12 mouse cellular contexts compared by ENCODE assay signal in the genomic region with DNA sequence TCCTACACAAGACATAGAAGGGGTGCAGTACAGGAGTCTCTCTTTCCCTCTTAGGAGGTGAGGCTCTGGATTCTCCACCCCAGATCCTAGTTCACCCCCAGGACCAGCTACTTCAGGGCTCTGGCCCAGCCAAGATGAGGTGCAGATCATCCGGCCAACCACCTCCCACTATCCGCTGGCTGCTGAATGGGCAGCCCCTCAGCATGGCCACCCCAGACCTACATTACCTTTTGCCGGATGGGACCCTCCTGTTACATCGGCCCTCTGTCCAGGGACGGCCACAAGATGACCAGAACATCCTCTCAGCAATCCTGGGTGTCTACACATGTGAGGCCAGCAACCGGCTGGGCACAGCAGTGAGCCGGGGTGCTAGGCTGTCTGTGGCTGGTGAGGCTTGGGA. TPM values are rescaled to one million over a fixed set of nuclear protein-coding genes. Genes with fewer than 3 reads are reported as not detected.
DNase-seq lines count a peak whose midpoint lies in the region; ATAC-seq and TF ChIP-seq lines count a peak whose summit lies in the region.
"Had no signal": no experiment of that assay in that cellular context is flagged by ENCODE, and none has a peak within 500 bp of the region (broad histone marks: within the 10 kb centered on the region; RNA-seq: fewer than 3 reads in every experiment).

No protein-coding gene starts in this region.

- peaks cover 5% of the 10 kb centered on the region; the same call in 1 of the 2 replicates for H3K27me3 ChIP-seq in hindbrain, embryonic 12.5 days
- no peaks in the 10 kb centered on the region; the same call in 1 of the 2 replicates for H3K27me3 ChIP-seq in hindbrain, embryonic 11.5 days (ENCODE audit: control insufficient read depth, insufficient read depth, low read length)
- no peaks in the 10 kb centered on the region for H3K27me3 ChIP-seq in midbrain, postnatal 0 days (ENCODE audit: insufficient read depth, low read length)
- no peaks in the 10 kb centered on the region for H3K27me3 ChIP-seq in midbrain, embryonic 15.5 days (replicated peaks)
- H3K27me3 ChIP-seq in hindbrain, postnatal 0 days (ENCODE audit: insufficient read depth, low read length) = no peaks in the 10 kb centered on the region
- H3K27me3 ChIP-seq in stomach, embryonic 14.5 days (ENCODE audit: control insufficient read depth, insufficient read depth, low read length) = no peaks in the 10 kb centered on the region

- no peaks in the 10 kb centered on the region for H3K9me3 ChIP-seq in hindbrain, embryonic 12.5 days (replicated peaks)
- H3K9me3 ChIP-seq in hindbrain, embryonic 11.5 days (ENCODE audit: control insufficient read depth, low read length) = no peaks in the 10 kb centered on the region
- no peaks in the 10 kb centered on the region for H3K9me3 ChIP-seq in midbrain, postnatal 0 days (ENCODE audit: low read length)
- H3K9me3 ChIP-seq in midbrain, embryonic 15.5 days = no peaks in the 10 kb centered on the region
- H3K9me3 ChIP-seq in hindbrain, postnatal 0 days (ENCODE audit: low read length) = no peaks in the 10 kb centered on the region
- H3K9me3 ChIP-seq in stomach, embryonic 14.5 days (ENCODE audit: control insufficient read depth, low read depth, low read length) = no peaks in the 10 kb centered on the region

- H3K4me2 ChIP-seq in hindbrain, embryonic 12.5 days (replicated peaks) = no peak overlapping the region
- no peak overlapping the region for H3K4me2 ChIP-seq in hindbrain, embryonic 11.5 days (replicated peaks; ENCODE audit: low read depth, low read length)
- peak overlapping the region; percentile 12; the same call in 1 of the 2 replicates for H3K4me2 ChIP-seq in midbrain, postnatal 0 days (ENCODE audit: low read depth, low read length, poor library complexity, severe bottlenecking)
- H3K4me2 ChIP-seq in midbrain, embryonic 15.5 days = no peak overlapping the region
- 0 out of 2 replicates have a peak overlapping the region, but pooled peaks have one; percentile 18 for H3K4me2 ChIP-seq in hindbrain, postnatal 0 days (ENCODE audit: low read depth, low read length)
- no peak overlapping the region for H3K4me2 ChIP-seq in stomach, embryonic 14.5 days (replicated peaks; ENCODE audit: low read depth, low read length)

- no peak for TF ChIP-seq CTCF in midbrain, postnatal 0 days (IDR thresholded peaks at IDR 0.05)
- no peak for TF ChIP-seq CTCF in hindbrain, postnatal 0 days (IDR thresholded peaks at IDR 0.05; ENCODE audit: low read depth)

- no peaks in the 10 kb centered on the region for H3K4me1 ChIP-seq in hindbrain, embryonic 12.5 days
- no peaks in the 10 kb centered on the region for H3K4me1 ChIP-seq in hindbrain, embryonic 11.5 days (replicated peaks; ENCODE audit: control insufficient read depth, insufficient read depth, low read length)
- H3K4me1 ChIP-seq in midbrain, postnatal 0 days (ENCODE audit: insufficient read depth, low read length) = no peaks in the 10 kb centered on the region
- H3K4me1 ChIP-seq in midbrain, embryonic 15.5 days = no peaks in the 10 kb centered on the region
- H3K4me1 ChIP-seq in hindbrain, postnatal 0 days (ENCODE audit: insufficient read depth, low read length) = no peaks in the 10 kb centered on the region
- no peaks in the 10 kb centered on the region for H3K4me1 ChIP-seq in stomach, embryonic 14.5 days (ENCODE audit: control insufficient read depth, insufficient read depth, low read length)

- no peak for DNase-seq in hindbrain, embryonic 11.5 days (ENCODE audit: low spot score)
- DNase-seq in midbrain, postnatal 0 days (ENCODE audit: low spot score) = no peak
- no peak for DNase-seq in hindbrain, postnatal 0 days (ENCODE audit: low spot score)
- no peak for DNase-seq in cerebellum, adult 9-10 months
- DNase-seq: cerebellum, adult 18-20 months; gastrocnemius, postnatal 36 days had no signal

- H3K4me3 ChIP-seq in hindbrain, embryonic 12.5 days = peak overlapping the region; percentile 10; the same call in 1 of the 2 replicates
- H3K4me3 ChIP-seq in hindbrain, embryonic 11.5 days (ENCODE audit: low read depth, low read length) = no peak overlapping the region
- H3K4me3 ChIP-seq in midbrain, postnatal 0 days (ENCODE audit: low read depth, low read length) = peak overlapping the region; percentile 16
- no peak overlapping the region for H3K4me3 ChIP-seq in midbrain, embryonic 15.5 days
- H3K4me3 ChIP-seq in hindbrain, postnatal 0 days (ENCODE audit: low read length) = no peak overlapping the region
- peak overlapping the region; percentile 5; the same call in 1 of the 2 replicates for H3K4me3 ChIP-seq in stomach, embryonic 14.5 days (ENCODE audit: low read depth, low read length)

- H3K36me3 ChIP-seq in hindbrain, embryonic 12.5 days = no peaks in the 10 kb centered on the region
- H3K36me3 ChIP-seq in hindbrain, embryonic 11.5 days (ENCODE audit: control insufficient read depth, insufficient read depth, low read length) = no peaks in the 10 kb centered on the region
- no peaks in the 10 kb centered on the region for H3K36me3 ChIP-seq in midbrain, postnatal 0 days (ENCODE audit: insufficient read depth, low read length)
- no peaks in the 10 kb centered on the region for H3K36me3 ChIP-seq in midbrain, embryonic 15.5 days (replicated peaks)
- H3K36me3 ChIP-seq in hindbrain, postnatal 0 days (ENCODE audit: insufficient read depth, low read length) = no peaks in the 10 kb centered on the region
- no peaks in the 10 kb centered on the region for H3K36me3 ChIP-seq in stomach, embryonic 14.5 days (ENCODE audit: control insufficient read depth, insufficient read depth, low read length)

- H3K27ac ChIP-seq in hindbrain, embryonic 12.5 days = no peak overlapping the region
- no peak overlapping the region for H3K27ac ChIP-seq in hindbrain, embryonic 11.5 days (ENCODE audit: low read depth, low read length)
- H3K27ac ChIP-seq in midbrain, postnatal 0 days (ENCODE audit: low read depth, low read length) = no peak overlapping the region
- H3K27ac ChIP-seq in midbrain, embryonic 15.5 days = no peak overlapping the region
- H3K27ac ChIP-seq in hindbrain, postnatal 0 days = 0 out of 2 replicates have a peak overlapping the region, but pooled peaks have one; percentile 52
- H3K27ac ChIP-seq in stomach, embryonic 14.5 days (ENCODE audit: low read length) = no peak overlapping the region

- WGBS in hindbrain, embryonic 12.5 days = 86% methylated on average over 7 of the region's 7 CpGs
- 94% methylated on average over 7 of the region's 7 CpGs for WGBS in hindbrain, embryonic 11.5 days
- 89% methylated on average over 7 of the region's 7 CpGs for WGBS in midbrain, postnatal 0 days
- WGBS in midbrain, embryonic 15.5 days = 93% methylated on average over 7 of the region's 7 CpGs
- 84% methylated on average over 7 of the region's 7 CpGs for WGBS in hindbrain, postnatal 0 days
- 81% methylated on average over 7 of the region's 7 CpGs for WGBS in stomach, embryonic 14.5 days

- ATAC-seq in hindbrain, embryonic 12.5 days (ENCODE audit: low FRiP score) = no peak
- ATAC-seq in hindbrain, embryonic 11.5 days (ENCODE audit: low FRiP score) = no peak
- ATAC-seq in midbrain, postnatal 0 days (ENCODE audit: low FRiP score) = no peak
- no peak for ATAC-seq in midbrain, embryonic 15.5 days (replicated peaks)
- no peak for ATAC-seq in hindbrain, postnatal 0 days
- no peak for ATAC-seq in stomach, embryonic 14.5 days (ENCODE audit: insufficient number of reproducible peaks, insufficient read depth, low FRiP score, low read depth)
- no peak for ATAC-seq in erythroid progenitor cell, adult 5-6 weeks (replicated peaks; ENCODE audit: low FRiP score, poor library complexity, severe bottlenecking)

- H3K9ac ChIP-seq in hindbrain, embryonic 12.5 days = no peak overlapping the region
- no peak overlapping the region for H3K9ac ChIP-seq in hindbrain, embryonic 11.5 days (ENCODE audit: low read depth, low read length)
- no peak overlapping the region for H3K9ac ChIP-seq in midbrain, postnatal 0 days (replicated peaks; ENCODE audit: low read length, poor library complexity, severe bottlenecking)
- H3K9ac ChIP-seq in midbrain, embryonic 15.5 days = no peak overlapping the region
- no peak overlapping the region for H3K9ac ChIP-seq in hindbrain, postnatal 0 days (replicated peaks; ENCODE audit: low read length)
- no peak overlapping the region for H3K9ac ChIP-seq in stomach, embryonic 14.5 days (replicated peaks; ENCODE audit: low read depth, low read length)

RNA-seq across cellular contexts. Expression of a gene that starts 0.8 kb away (rescaled TPM):
- 8.0 and 12.0 TPM in 2 replicates for polyA plus RNA-seq in hindbrain, embryonic 12.5 days (2016; fragmentation: Nextera tagmentation; extraction: Ambion mirVana)
- polyA plus RNA-seq in hindbrain, embryonic 11.5 days (2014; fragmentation: Nextera tagmentation; extraction: Ambion mirVana) = 5.5 and 6.8 TPM in 2 replicates
- total RNA-seq in midbrain, postnatal 0 days (2014; rRNA removed) = 10.1 and 12.6 TPM in 2 replicates
- polyA plus RNA-seq in midbrain, postnatal 0 days (2015; fragmentation: Nextera tagmentation; extraction: Ambion mirVana) = 3.6 and 4.0 TPM in 2 replicates
- 5.2 and 6.2 TPM in 2 replicates for polyA plus RNA-seq in midbrain, embryonic 15.5 days (2015; fragmentation: Nextera tagmentation; extraction: Ambion mirVana)
- total RNA-seq in hindbrain, postnatal 0 days (2014; rRNA removed) = 12.5 and 13.1 TPM in 2 replicates
- 3.6 and 4.5 TPM in 2 replicates for polyA plus RNA-seq in hindbrain, postnatal 0 days (2015; fragmentation: Nextera tagmentation; extraction: Ambion mirVana)
- 8.9 and 12.0 TPM in 2 replicates for polyA plus RNA-seq in stomach, embryonic 14.5 days (2014; fragmentation: Nextera tagmentation; extraction: Ambion mirVana)
- total RNA-seq in erythroid progenitor cell, adult 5-6 weeks (2015; ENCODE audit: low replicate concordance) = not detected in 2 replicates
- not detected in 2 replicates for total RNA-seq in erythroid progenitor cell, adult 5-6 weeks (2017; ENCODE audit: low replicate concordance)
- total RNA-seq: neutrophil, adult 5-6 weeks had no signal

RNA-seq across cellular contexts. Expression of a gene that starts 30.5 kb away (rescaled TPM):
- 155 and 187 TPM in 2 replicates for polyA plus RNA-seq in hindbrain, embryonic 12.5 days (2016; fragmentation: Nextera tagmentation; extraction: Ambion mirVana)
- polyA plus RNA-seq in hindbrain, embryonic 11.5 days (2014; fragmentation: Nextera tagmentation; extraction: Ambion mirVana) = 120 TPM in 2 replicates
- 2.8 and 2.9 TPM in 2 replicates for total RNA-seq in midbrain, postnatal 0 days (2014; rRNA removed)
- 0.88 and 1.0 TPM in 2 replicates for polyA plus RNA-seq in midbrain, postnatal 0 days (2015; fragmentation: Nextera tagmentation; extraction: Ambion mirVana)
- polyA plus RNA-seq in midbrain, embryonic 15.5 days (2015; fragmentation: Nextera tagmentation; extraction: Ambion mirVana) = 4.8 and 10.0 TPM in 2 replicates
- total RNA-seq in hindbrain, postnatal 0 days (2014; rRNA removed) = 2.0 and 2.8 TPM in 2 replicates
- polyA plus RNA-seq in hindbrain, postnatal 0 days (2015; fragmentation: Nextera tagmentation; extraction: Ambion mirVana) = 1.5 and 1.6 TPM in 2 replicates
- 0.06 TPM in 1 of 2 replicates, not detected in the other for polyA plus RNA-seq in stomach, embryonic 14.5 days (2014; fragmentation: Nextera tagmentation; extraction: Ambion mirVana)
- total RNA-seq in erythroid progenitor cell, adult 5-6 weeks (2015; ENCODE audit: low replicate concordance) = not detected in 2 replicates
- total RNA-seq in erythroid progenitor cell, adult 5-6 weeks (2017; ENCODE audit: low replicate concordance) = not detected in 2 replicates
- total RNA-seq: gastrocnemius, postnatal 36 days; neutrophil, adult 5-6 weeks had no signal

RNA-seq across cellular contexts. Expression of a gene that starts 35.4 kb away (rescaled TPM):
- 0.26 and 0.36 TPM in 2 replicates for polyA plus RNA-seq in hindbrain, embryonic 12.5 days (2016; fragmentation: Nextera tagmentation; extraction: Ambion mirVana)
- polyA plus RNA-seq in hindbrain, embryonic 11.5 days (2014; fragmentation: Nextera tagmentation; extraction: Ambion mirVana) = 0.09 TPM in 1 of 2 replicates, not detected in the other
- total RNA-seq in midbrain, postnatal 0 days (2014; rRNA removed) = 35.7 and 37.1 TPM in 2 replicates
- 49.9 and 58.1 TPM in 2 replicates for polyA plus RNA-seq in midbrain, postnatal 0 days (2015; fragmentation: Nextera tagmentation; extraction: Ambion mirVana)
- polyA plus RNA-seq in midbrain, embryonic 15.5 days (2015; fragmentation: Nextera tagmentation; extraction: Ambion mirVana) = 12.3 and 15.1 TPM in 2 replicates
- 40.5 and 45.9 TPM in 2 replicates for total RNA-seq in hindbrain, postnatal 0 days (2014; rRNA removed)
- polyA plus RNA-seq in hindbrain, postnatal 0 days (2015; fragmentation: Nextera tagmentation; extraction: Ambion mirVana) = 69.2 and 74.4 TPM in 2 replicates
- polyA plus RNA-seq in stomach, embryonic 14.5 days (2014; fragmentation: Nextera tagmentation; extraction: Ambion mirVana) = not detected in 2 replicates
- total RNA-seq in erythroid progenitor cell, adult 5-6 weeks (2015; ENCODE audit: low replicate concordance) = not detected in 2 replicates
- not detected in 2 replicates for total RNA-seq in erythroid progenitor cell, adult 5-6 weeks (2017; ENCODE audit: low replicate concordance)
- total RNA-seq: megakaryocyte progenitor cell, adult 5-6 weeks; neutrophil, adult 5-6 weeks had no signal

RNA-seq across cellular contexts. Expression of a gene that starts 54.3 kb away (rescaled TPM):
- 8.2 and 10.5 TPM in 2 replicates for polyA plus RNA-seq in hindbrain, embryonic 12.5 days (2016; fragmentation: Nextera tagmentation; extraction: Ambion mirVana)
- 6.8 and 10.2 TPM in 2 replicates for polyA plus RNA-seq in hindbrain, embryonic 11.5 days (2014; fragmentation: Nextera tagmentation; extraction: Ambion mirVana)
- total RNA-seq in midbrain, postnatal 0 days (2014; rRNA removed) = 5.0 and 5.4 TPM in 2 replicates
- 6.8 and 8.6 TPM in 2 replicates for polyA plus RNA-seq in midbrain, postnatal 0 days (2015; fragmentation: Nextera tagmentation; extraction: Ambion mirVana)
- 7.9 and 8.7 TPM in 2 replicates for polyA plus RNA-seq in midbrain, embryonic 15.5 days (2015; fragmentation: Nextera tagmentation; extraction: Ambion mirVana)
- 5.5 and 6.9 TPM in 2 replicates for total RNA-seq in hindbrain, postnatal 0 days (2014; rRNA removed)
- 7.1 and 7.4 TPM in 2 replicates for polyA plus RNA-seq in hindbrain, postnatal 0 days (2015; fragmentation: Nextera tagmentation; extraction: Ambion mirVana)
- 8.6 and 9.9 TPM in 2 replicates for polyA plus RNA-seq in stomach, embryonic 14.5 days (2014; fragmentation: Nextera tagmentation; extraction: Ambion mirVana)
- total RNA-seq in erythroid progenitor cell, adult 5-6 weeks (2015; ENCODE audit: low replicate concordance) = 10.1 and 13.7 TPM in 2 replicates
- 6.1 and 8.0 TPM in 2 replicates for total RNA-seq in erythroid progenitor cell, adult 5-6 weeks (2017; ENCODE audit: low replicate concordance)

Comparison
In these comparisons a context has a peak if more than half of its experiments do, and no peak if none do; other contexts are left out.
1. H3K4me2 ChIP-seq: peak in midbrain, postnatal 0 days (single experiment) and hindbrain, postnatal 0 days (single experiment); none in hindbrain, embryonic 12.5 days (single experiment), hindbrain, embryonic 11.5 days (single experiment), midbrain, embryonic 15.5 days (single experiment) and stomach, embryonic 14.5 days (single experiment).
2. H3K4me3 ChIP-seq: peak in hindbrain, embryonic 12.5 days (single experiment), midbrain, postnatal 0 days (single experiment) and stomach, embryonic 14.5 days (single experiment); none in hindbrain, embryonic 11.5 days (single experiment), midbrain, embryonic 15.5 days (single experiment) and hindbrain, postnatal 0 days (single experiment).
3. RNA of a gene that starts 30.5 kb away (polyA plus RNA-seq): 155 to 187 TPM in hindbrain, embryonic 12.5 days and 120 TPM in hindbrain, embryonic 11.5 days; 4.8 to 10.0 TPM in midbrain, embryonic 15.5 days, 1.5 to 1.6 TPM in hindbrain, postnatal 0 days, 0.88 to 1.0 TPM in midbrain, postnatal 0 days and 0.06 TPM in stomach, embryonic 14.5 days; every median in the first group is over 10 times any median in the second.